Mouse (Mus musculus) neutrophil, adult 5-6 weeks (primary cell): Measurements from ENCODE around the gene Actc1. TPM values are rescaled to one million over a fixed set of nuclear protein-coding genes. Genes with fewer than 3 reads are reported as not detected.

Experiments used
- total RNA-seq: library from RNA; stranded (forward); fragments of 200-1000 nt; gene quantifications from 2 replicates; pipeline ENCODE4 v1.2.3, GENCODE M21; 2017

The Actc1 gene
- total RNA-seq, 1 experiment from 2014 or later: not detected

Other genes with a start within 250 kb of the Actc1 start
- gene Scg5, start 224.4 kb downstream of the Actc1 start, total RNA-seq: 1.5 and 5.0 TPM in 2 replicates
- gene Arhgap11a, start 204.9 kb downstream of the Actc1 start, total RNA-seq: 21.0 and 21.6 TPM in 2 replicates
- not detected in 2 replicates for gene Gjd2, start 39.9 kb downstream of the Actc1 start, total RNA-seq
- gene Aqr, start 133.5 kb upstream of the Actc1 start, total RNA-seq: 53.5 and 53.9 TPM in 2 replicates
- 5.9 and 7.2 TPM in 2 replicates for gene Zfp770, start 147.9 kb upstream of the Actc1 start, total RNA-seq